Mouse (Mus musculus) heart, postnatal 0 days (tissue): ENCODE measurements around the gene Kin.

Source experiments
- CTCF ChIP-seq: IDR thresholded peaks from 2 replicates; pipeline ENCODE4 v1.5.1; 2016; ENCODE audit warnings: antibody characterized with exemption, control low read depth, low read depth
- EP300 ChIP-seq: IDR thresholded peaks from 2 replicates; pipeline ENCODE4 v1.6.1; 2016; ENCODE audit warnings: antibody characterized with exemption, low read depth

DNA sequence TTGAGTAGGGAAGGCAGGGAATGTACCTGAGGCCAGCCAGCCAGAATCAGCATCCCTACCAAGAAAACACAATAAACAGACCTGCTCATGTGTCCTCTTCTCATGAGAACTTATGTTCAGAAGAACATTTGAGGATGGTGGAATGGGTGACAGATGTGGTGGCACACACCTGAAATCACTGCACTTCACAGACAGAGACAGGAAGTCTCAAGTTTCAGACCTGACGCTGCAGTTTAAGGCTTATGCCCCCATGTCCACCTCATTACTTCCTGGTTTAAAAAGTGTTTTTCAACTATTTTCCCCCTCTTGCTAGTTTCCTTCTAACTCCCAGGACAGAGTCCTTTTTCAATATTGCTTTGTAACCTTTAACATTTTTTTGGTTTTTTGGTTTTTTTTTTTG is 2.3 kb downstream of the Kin start:
- TF ChIP-seq CTCF, result no peak
- no peak for TF ChIP-seq EP300
